Mouse (Mus musculus): Measurements from ENCODE around the gene Vcam1.

Gene Vcam1

GRCm38 (mm10) chr3:116129259-116129738, at the start of gene Vcam1:
Gene Vcam1 (minus strand): TSS chr3:116129688.
- in situ Hi-C loops (cut with MboI, MseI): no loop called here

- in situ Hi-C loops (cut with MboI, MseI): no loop called here
Observed at GRCm38 (mm10) chr3:116175106-116175505, 45.6 kb upstream of the Vcam1 start.

GRCm38 (mm10) chr3:116171461-116171860, 42.0 kb upstream of the Vcam1 start:
- in situ Hi-C loops (cut with MboI, MseI): no loop called here

- in situ Hi-C loops (cut with MboI, MseI): no loop called here
Observed at GRCm38 (mm10) chr3:116168056-116168455, 38.6 kb upstream of the Vcam1 start.

- in situ Hi-C loops (cut with MboI, MseI): no loop called here
Observed at GRCm38 (mm10) chr3:116166296-116166695, 36.8 kb upstream of the Vcam1 start.

- in situ Hi-C loops (cut with MboI, MseI): no loop called here
Observed at GRCm38 (mm10) chr3:116165030-116165429, 35.5 kb upstream of the Vcam1 start.

- in situ Hi-C loops (cut with MboI, MseI): no loop called here
Observed at GRCm38 (mm10) chr3:116163517-116163916, 34.0 kb upstream of the Vcam1 start.

GRCm38 (mm10) chr3:116162097-116162666, 32.7 kb upstream of the Vcam1 start:
- in situ Hi-C loops (cut with MboI, MseI): no loop called here

- in situ Hi-C loops (cut with MboI, MseI): no loop called here
Observed at GRCm38 (mm10) chr3:116159376-116159775, 29.9 kb upstream of the Vcam1 start.

- in situ Hi-C loops (cut with MboI, MseI): no loop called here
Observed at GRCm38 (mm10) chr3:116157447-116157990, 28.0 kb upstream of the Vcam1 start.

GRCm38 (mm10) chr3:116150056-116150632, 20.7 kb upstream of the Vcam1 start:
- in situ Hi-C loops (cut with MboI, MseI): no loop called here

GRCm38 (mm10) chr3:116149096-116149495, 19.6 kb upstream of the Vcam1 start:
- in situ Hi-C loops (cut with MboI, MseI): loop anchor here (5.0 kb wide), 1 partner anchor 882 kb away; no protein-coding TSS in a partner anchor

GRCm38 (mm10) chr3:116148676-116149075, 19.2 kb upstream of the Vcam1 start:
- in situ Hi-C loops (cut with MboI, MseI): loop anchor here (5.0 kb wide), 1 partner anchor 881 kb away; no protein-coding TSS in a partner anchor

- in situ Hi-C loops (cut with MboI, MseI): no loop called here
Observed at GRCm38 (mm10) chr3:116141226-116141625, 11.7 kb upstream of the Vcam1 start.

GRCm38 (mm10) chr3:116139000-116139399, 9.5 kb upstream of the Vcam1 start:
- in situ Hi-C loops (cut with MboI, MseI): no loop called here

- in situ Hi-C loops (cut with MboI, MseI): no loop called here
Observed at GRCm38 (mm10) chr3:116138081-116138480, 8.6 kb upstream of the Vcam1 start.

GRCm38 (mm10) chr3:116133363-116133762, 3.9 kb upstream of the Vcam1 start:
- in situ Hi-C loops (cut with MboI, MseI): no loop called here

- in situ Hi-C loops (cut with MboI, MseI): no loop called here
Observed at GRCm38 (mm10) chr3:116130711-116131110, 1.2 kb upstream of the Vcam1 start.

- in situ Hi-C loops (cut with MboI, MseI): no loop called here
Observed at GRCm38 (mm10) chr3:116129841-116130595, 530 bp upstream of the Vcam1 start.

- in situ Hi-C loops (cut with MboI, MseI): no loop called here
Observed at GRCm38 (mm10) chr3:116128311-116129204, 930 bp downstream of the Vcam1 start.

- in situ Hi-C loops (cut with MboI, MseI): no loop called here
Observed at GRCm38 (mm10) chr3:116127836-116128235, 1.7 kb downstream of the Vcam1 start.
